Mouse (Mus musculus): ENCODE measurements around the gene Trim66.
A peak's percentile ranks its signal among the peaks of the same experiment; 100 is the strongest.

Gene Trim66

DNA sequence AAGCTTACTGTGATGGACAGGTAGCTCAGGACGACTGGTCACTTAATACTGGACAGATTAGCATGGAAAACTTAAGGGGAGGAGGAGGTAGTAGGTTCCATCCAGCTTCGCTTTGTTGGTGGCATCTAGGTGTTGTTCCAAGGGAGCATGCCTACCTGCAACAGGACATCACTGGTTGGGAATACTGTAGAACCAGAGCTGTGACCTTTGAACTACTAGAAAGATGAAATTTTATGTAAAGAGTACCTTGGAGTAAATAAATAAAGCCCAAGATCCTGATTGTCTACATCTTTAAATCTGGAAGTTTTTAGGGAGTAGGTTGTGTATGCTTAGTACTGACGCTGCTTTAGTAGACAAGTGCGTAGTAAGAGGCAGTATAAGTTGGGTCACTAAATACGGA, 14.2 kb upstream of the Trim66 start:
- peak; percentile 12 for DNase-seq (ENCODE audit: low read depth, low spot score)

DNA sequence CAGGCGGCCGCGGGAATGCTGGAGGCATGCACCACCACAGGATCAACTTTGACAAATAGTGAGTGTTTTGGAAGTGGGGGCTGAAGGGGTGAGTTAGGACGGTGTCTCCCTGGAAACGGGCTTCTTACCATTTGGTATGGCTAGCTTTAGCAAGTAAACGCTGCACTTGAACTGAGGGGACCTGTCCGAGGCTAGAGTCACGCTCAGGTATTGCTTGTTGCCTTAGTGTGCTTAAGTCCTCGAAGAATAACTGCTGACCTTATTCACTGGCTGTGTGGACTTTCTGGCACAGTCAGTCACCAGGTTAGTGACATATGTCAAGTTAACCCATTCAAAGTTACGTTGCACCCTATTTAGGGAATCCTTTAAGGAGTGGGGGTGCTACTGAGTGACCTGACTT, 12.0 kb upstream of the Trim66 start:
- peak; percentile 32 for DNase-seq (ENCODE audit: low read depth, low spot score)

DNA sequence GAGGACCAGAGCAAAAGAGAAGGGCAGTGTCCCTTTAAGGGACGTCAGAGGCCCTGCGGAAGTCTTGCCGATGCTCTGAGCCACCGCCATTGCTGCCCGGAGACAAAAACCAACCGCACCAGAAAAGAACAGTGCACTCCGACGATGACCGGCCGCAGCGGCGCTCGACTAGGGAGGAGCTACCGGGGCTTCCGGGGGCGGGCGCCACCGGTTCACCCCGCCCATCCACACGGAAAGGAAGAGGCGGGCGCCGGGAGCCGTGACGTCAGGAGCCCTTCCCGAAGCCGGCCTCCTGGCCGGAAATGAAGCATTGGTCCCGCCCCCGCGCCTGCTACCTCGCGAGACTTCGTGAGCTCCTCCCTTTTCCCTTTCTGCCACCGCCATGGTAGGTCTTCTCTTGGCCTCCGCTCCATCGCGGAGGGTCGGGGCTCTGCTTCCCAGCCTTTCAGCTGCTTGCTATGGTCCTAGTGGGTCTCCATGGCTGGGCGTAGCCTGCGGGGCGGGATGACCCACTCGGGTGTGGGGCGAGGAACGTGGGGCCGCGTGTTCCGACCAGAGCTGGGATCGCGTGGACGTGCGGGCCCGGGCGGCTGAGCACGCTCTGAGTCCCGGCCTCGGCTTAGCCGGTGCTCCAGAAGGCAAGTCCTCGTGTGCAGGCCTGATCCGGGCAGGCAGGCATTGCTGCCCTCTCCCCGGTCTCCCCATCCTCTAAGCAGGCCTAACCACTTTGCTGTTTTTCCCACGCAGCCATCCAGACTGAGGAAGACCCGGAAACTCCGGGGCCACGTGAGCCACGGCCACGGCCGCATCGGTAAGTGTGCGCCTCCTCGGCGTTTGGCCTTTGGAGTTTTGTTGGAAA, 11.1 kb upstream of the Trim66 start, which contains the start of gene Rpl27a:
Gene Rpl27a (plus strand): TSS at position 310 of the 859 bp plus-strand sequence.
- peak; percentile 95 for DNase-seq (ENCODE audit: low read depth, low spot score)

DNA sequence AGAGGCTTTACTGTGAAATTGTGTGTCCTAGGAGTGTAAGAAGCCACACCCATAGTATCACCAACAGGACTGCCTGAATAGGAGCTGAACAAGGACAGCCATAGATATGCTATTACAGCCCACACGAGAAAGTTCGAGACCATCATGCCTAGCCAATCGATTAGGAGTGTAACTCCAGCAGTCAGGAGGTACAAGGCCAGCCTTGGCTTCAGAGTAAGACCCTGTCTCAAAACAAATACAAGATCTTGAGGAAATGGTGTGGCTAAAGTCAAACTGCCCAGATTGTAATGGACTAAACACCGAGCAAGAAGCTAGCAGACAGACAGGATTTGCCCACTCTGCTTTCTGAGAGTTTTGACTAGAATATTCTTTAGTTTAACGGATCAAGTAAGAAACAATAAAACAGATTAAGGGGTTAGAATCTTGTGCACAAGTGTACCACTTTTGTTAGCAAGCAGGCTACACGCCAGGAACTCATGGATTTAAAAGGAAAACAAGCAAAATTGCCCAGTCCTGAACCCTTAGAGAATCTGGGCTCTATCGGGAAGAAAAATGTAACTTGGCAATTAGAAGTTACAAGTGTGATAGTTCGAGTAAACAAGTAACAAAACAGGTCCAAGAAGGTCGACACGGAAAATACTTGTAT, 10.2 kb upstream of the Trim66 start:
- peak; percentile 82 for DNase-seq (ENCODE audit: low read depth, low spot score)

DNA sequence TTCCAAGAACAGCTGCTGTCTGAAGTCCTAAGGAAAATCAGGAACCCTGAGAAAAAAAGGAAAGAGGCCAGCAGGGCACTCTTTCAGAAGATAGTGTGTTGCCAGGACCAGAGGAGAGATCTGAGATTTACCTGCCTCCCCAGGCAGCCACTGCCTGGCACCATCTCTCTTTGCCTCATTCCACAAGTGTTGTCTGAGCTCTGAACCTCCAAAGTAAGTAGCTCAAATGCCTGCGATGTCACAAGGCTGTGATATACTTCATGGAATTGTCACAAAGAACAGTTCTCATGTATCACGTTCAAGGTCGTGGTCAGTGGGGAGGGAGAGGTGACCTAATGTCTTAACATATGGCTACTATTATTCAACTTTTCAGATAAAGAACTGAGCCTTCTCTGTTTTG, 8.6 kb upstream of the Trim66 start:
- no peak for DNase-seq (ENCODE audit: low read depth, low spot score)

DNA sequence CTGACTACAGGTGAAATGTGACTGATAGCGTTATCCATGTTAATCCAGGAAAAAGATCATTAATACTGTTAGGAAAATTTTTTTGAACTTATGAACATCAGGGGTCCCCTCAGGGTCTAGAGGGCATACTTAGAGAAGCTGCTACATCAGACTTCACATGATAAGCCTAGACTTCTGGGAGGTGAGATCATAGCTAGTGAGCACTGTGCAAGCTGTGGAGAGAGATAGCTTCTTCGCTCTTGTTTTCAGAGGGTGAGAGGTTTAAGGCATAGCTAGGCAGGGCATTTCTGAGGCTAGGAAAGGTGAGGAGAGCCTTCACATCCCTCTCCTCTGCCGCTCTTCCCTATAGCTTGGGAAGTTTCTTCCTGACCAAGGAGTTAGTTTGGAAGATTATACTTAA, 3.9 kb upstream of the Trim66 start:
- DNase-seq (ENCODE audit: low read depth, low spot score): no peak

DNA sequence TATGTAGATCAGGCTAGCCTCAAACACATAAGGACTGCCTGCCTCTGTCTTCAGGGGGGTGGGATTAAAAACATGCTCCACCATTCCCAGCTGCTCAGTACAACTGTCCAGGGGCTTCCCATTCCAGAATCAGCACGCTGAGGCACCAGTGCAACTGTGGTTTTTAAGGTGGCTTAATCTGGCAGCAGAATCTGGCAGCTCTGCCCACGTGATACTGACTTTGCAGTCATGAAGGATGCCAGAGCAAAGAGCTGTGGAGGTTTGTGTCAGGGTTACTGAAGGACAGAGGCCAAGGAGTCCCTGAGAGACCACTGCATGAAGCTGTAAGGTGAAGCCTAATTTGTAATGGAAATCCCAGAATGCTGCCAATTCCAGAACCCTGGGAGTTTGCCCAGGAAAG, 2.9 kb upstream of the Trim66 start:
- no peak for DNase-seq (ENCODE audit: low read depth, low spot score)

DNA sequence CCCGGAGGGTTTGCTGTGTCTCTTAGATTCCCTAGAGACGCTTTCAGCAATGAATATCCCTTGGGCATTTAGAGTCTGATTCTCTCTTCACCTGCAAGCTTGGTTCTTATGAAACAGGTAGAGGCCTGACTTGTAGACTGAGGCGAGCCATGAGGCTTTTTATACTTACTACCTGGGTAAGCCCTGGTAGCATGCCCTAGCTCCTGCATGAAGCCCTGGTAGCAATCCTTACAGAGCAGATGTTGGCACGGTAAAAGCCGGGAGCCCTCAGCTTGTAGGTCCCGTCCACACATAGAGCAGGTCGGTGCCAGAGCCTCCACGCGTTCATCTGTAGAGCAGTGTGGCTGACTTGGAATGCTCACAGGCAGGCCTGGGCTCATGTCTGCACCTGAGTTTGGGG, 362 bp downstream of the Trim66 start:
- DNase-seq (ENCODE audit: low read depth, low spot score): no peak

DNA sequence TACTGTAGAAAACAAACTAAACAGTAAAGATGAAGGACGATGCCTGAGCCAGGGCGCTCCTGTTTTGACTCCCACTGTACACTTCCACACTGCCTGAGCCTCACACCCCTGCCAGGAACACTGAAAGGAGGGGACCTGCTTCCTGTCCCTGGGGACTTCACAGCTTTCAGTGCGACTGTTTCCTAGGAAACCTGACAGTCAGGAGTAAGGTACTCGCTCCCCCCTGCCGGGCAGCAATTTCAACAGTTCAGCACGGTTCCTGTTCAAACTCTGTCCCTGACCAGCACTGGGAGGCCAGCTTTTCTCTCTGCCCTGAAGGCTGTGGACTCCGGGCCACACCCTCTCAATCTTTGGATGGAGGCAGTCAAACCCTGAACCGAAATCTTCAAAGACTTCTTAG, 815 bp downstream of the Trim66 start:
- peak; percentile 94 for DNase-seq (ENCODE audit: low read depth, low spot score)

DNA sequence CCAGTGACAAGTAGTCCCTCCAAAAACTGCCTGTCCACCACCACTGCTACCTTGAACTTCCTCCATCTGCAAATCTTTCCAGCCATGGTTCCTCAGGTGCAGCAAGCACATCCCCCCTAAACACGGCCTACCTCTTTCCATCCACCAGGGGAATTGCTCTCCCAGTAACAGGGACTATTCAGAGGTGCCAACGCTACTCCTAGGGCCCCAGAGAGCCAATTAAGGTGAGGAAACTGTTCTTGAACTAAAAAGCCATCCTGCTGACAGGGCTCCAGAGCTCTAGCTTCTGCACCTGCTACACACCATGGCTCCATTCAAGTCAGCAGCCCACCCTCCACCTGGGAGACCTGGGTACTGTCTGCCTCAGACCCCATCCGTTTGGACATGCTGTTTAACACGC, 10.4 kb downstream of the Trim66 start:
- DNase-seq (ENCODE audit: low read depth, low spot score): no peak

DNA sequence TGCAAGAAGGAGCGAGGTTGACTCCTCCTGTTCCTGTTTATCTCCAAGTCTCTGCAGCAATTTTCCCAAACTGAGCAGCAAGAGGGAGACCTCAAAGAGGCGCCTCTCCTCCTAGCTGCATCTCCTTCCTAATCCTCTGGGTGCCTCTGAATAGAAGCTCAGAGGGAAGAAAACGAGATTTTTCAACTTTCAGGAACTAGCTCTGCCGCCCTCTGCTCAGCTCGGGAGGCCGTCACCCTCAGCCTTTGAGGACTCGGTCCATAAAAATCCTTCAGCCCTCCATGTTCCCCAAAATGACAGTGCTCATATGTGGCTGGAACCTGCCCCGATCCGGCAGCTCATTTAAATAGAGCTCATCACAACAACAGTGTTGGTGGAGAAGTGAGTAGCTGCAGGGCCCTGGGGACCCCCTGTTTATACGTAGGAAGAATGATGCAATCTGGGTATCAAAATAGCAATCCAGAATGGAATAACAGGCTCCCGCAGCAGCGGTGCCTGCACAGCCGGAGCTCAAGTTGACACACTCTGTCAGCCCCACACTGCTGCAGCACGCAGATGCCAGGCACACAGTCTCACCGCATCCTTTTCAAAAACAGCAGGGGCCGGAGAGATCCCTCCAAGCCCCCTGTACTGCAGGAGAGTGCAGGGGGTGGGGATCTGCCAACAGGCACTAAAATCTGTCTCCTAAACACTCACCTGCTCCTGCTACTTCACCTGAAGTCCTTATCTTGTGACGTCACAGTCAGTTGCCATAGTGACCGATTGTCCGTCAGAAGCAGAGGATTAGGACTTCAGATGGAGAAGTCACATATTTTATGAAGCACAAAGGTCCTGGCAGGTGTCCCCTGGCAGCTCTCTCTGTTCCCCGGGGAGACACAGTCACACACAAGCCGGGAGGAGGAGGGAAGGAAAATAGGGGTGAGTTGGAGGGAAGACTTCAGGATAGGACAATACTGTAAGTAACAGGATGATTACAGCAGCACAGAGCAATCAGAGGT, 14.3 kb downstream of the Trim66 start:
- peak; percentile 60 for DNase-seq (ENCODE audit: low read depth, low spot score)

DNA sequence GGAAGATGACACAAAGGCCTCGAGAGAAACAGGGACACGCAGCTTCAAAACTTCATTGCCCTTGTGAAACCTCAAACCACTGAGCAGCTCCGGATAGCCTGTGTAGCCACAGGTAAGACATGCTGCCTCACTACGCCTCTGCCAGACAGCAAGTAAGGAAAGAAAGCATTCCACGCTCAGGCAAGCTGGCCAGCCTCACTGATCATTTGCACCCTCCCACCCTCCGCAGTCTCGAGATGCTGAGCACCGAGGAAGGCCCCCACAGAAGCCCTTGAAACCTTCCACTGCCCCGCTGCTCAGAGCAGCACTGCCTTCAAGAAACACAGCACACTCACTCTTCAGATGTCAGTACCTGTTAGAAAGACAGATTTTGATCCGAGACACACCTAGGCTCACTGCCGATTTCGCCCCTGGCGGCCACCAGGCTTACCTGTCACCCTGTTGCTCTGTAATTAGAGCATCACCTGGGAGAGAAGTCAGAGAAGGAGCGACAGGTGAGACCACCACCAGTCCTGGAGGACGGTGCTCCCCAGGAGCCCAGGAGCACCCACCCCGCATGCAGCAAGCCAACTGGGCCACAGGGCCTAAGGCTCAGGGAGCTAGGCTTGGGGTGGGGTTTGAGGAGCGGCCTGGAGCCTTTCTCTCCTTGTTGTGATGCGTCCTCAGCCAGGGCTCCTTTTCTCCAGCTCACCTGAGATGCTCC, 15.2 kb downstream of the Trim66 start:
- DNase-seq (ENCODE audit: low read depth, low spot score): no peak

DNA sequence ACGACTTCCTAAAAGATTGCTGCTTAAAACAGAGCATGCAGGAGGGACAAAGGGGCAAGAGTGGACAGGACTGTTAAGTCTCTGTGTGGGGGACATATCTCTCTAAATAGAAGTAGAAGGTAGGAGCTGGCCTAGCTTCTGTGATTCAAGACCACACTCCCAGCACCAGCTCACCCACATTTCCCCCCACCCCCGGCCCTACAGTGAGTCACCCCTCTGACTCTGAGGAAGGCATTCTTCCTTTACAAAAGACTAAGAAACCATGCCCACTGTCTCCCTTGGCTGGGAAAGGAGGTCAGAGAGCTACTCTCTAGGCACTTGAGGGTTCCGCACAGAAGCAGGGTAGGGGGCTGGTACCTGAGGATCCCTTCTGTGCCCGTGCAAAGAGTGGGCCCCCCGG, 23.7 kb downstream of the Trim66 start:
- DNase-seq (ENCODE audit: low read depth, low spot score): no peak

DNA sequence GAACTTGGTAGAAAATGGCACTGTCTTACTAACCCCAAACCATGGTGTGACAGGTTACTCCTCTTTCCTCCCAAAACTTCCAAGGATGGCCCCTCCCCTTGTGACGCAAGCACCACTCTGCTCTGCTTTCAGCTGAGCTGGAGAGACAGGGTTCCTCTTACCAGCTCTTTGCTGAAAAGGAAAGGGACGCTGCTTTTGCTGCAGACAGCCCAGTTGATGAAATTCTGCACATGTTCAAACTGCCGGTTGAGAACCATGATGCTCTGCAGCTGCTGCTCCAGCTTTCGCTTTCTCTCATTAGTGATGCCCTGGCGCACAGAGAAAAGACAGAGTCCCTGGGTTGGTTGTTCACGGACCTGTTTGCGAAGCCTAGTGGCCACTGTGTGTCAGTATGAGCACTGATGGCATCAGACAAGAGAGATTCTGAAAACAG, 27.2 kb downstream of the Trim66 start:
- DNase-seq (ENCODE audit: low read depth, low spot score): peak; percentile 42

DNA sequence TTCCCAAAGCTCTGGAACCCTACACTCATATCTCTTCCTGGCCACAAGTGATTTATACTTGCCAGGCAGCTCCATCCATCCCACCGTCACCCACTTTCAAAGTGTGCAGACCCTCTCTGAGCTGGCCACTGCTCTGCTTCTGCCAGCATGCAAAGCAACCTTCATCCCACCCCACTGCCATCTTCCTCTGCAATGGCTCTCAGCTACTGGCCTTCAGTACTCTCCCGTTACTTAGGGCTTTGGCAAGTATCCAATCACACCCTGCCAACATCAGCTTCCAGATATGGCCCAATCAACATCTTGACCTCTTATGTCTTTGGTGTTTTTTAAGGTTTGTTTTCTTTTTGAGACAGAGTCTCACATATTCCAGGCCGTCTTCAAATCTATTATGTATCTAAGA, 30.0 kb downstream of the Trim66 start:
- DNase-seq (ENCODE audit: low read depth, low spot score): no peak

DNA sequence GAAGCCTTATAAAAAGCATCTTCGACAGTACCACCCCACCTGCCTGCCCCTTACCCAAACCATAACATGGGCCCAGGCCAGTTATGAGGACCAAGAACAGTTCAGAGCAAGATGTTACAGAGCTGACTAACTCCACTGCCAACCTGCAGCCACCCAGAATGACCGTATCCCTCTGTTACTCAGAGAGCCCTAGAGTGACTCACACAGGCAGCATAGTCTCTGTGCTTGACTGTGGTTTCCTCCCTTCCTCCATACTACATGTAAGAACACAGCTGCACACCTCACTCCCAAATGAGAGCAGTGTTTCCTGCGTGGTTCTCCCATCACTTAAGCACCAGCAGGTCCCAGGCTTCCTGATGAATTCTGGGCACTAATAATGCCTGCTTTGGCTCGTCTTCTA, 37.2 kb downstream of the Trim66 start:
- no peak for DNase-seq (ENCODE audit: low read depth, low spot score)

DNA sequence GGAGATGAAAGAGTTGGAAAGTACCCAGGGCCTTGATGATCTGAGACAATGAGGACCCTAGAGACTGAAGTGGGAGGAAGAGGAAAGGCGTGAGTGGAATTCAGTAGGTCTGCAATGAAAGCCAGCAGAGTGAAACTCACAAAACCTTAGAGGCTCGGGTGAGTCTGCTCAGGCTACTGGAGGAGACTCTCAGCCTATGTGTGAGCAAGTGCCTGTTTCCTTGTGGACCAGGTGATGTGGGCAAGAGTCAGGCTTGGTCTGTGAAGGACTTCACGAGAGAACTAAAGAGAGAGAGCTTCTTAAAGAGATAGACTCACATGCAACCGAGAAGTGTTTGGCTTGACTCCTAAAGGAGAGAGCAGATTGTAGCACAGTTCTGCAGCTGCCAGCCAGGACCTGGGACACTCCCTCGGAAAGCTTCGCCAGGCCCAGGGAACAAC, 39.7 kb downstream of the Trim66 start:
- DNase-seq (ENCODE audit: low read depth, low spot score): no peak

DNA sequence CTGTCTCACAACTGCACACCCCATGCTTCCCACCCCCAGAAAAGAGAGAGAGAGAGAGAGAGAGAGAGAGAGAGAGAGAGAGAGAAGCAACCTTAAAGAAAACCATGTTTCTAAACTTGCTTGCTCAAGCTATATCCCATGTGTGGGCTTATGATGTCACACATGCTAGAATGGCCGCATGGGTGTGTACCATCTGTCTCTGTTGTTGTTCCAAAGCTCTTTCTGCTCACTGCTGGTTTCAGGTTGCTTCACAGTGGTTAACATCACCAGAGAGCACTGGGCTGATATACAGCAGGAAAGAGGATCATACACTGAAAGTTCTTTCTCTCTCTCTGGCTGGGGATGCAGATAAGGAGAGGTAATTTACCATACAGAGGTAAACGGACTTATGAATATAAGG, 40.3 kb downstream of the Trim66 start:
- DNase-seq (ENCODE audit: low read depth, low spot score): no peak

DNA sequence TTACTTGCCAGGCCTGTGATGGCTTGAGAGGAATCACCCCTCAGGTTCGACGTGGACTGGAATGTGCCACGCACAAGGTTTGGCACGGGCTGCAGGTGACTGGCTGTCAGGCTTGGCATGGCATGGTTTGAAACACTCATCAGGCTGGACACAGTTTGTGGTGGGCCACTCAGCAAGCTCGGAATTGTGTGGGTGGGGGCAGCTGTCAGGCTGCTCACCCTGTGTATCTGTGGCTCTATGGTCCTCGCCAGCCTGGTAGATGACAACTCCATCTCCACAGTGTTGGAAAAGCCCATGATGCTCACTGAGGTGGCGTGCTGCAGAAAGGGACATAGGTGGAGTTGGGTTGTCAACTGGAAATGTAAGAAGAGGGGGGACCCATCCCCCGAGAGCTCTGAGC, 47.2 kb downstream of the Trim66 start:
- DNase-seq (ENCODE audit: low read depth, low spot score): no peak

DNA sequence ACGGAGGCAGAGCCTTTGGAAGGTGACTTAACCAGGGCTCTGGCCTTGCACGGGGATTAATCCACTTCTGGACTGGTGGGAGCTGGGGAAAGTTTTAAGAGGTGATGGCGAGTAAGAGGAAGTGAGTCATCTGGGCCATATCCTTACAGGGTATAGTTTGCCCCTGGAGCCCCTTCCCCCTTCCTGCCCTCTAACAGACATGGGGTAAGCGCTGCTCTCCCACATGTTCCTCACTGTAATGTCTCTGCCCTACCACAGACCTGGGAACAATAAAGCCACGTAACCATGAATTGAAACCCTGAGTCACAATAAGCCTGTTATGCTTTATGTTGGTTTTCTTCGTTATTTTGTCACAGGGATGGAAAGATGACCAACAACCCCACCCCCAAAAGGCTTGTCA, 51.4 kb downstream of the Trim66 start:
- no peak for DNase-seq (ENCODE audit: low read depth, low spot score)

DNA sequence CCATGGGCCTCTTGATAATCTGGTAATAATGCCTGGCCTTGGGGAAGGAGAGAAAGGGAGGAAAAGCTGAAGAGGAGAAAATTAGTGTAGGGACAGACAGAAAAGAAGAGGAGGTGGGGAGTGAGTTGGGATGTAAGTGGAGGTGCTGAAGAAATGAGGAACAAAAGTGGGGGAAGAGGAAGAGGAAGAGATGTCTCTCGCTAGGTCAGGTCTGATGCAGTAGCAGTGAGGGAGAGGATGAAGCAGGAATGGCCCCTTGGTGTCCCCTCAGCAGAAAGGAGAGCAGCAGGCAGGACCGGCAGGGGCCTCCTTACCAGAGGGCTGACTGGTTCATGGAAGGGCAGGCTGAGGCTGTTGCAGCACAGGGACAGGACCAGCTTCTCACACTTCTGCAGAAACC, 52.2 kb downstream of the Trim66 start:
- DNase-seq (ENCODE audit: low read depth, low spot score): no peak

All from R1 (cell line).